Mouse (Mus musculus) CD4-positive, CD25-positive, alpha-beta regulatory T cell, adult 2 months (primary cell): ENCODE measurements around the gene 9130213A22Rik.
A peak's percentile ranks its signal among the peaks of the same experiment; 100 is the strongest.

Experiments used
- DNase-seq: peaks from one replicate; pipeline ENCODE4 v3.0.0-alpha.2; 2012; ENCODE audit warnings: low read depth, low spot score

Gene 9130213A22Rik

GRCm38 (mm10) chr11:69122336-69122951 is at the start of gene 9130213A22Rik:
Gene 9130213A22Rik, minus strand, starts transcription at chr11:69122589.
- DNase-seq, result peak; percentile 73

- peak; percentile 62 for DNase-seq
Measured at GRCm38 (mm10) chr11:69171626-69172025, 49.2 kb upstream of the 9130213A22Rik start.

GRCm38 (mm10) chr11:69169313-69169712 is 46.9 kb upstream of the 9130213A22Rik start:
- DNase-seq, result no peak

GRCm38 (mm10) chr11:69156800-69157199 is 34.4 kb upstream of the 9130213A22Rik start, which contains the start of gene Alox12b:
Gene Alox12b, plus strand, starts transcription at chr11:69156989.
- peak; percentile 17 for DNase-seq

GRCm38 (mm10) chr11:69155351-69155750 is 33.0 kb upstream of the 9130213A22Rik start:
- DNase-seq, result no peak

- no peak for DNase-seq
Measured at GRCm38 (mm10) chr11:69153831-69154230, 31.4 kb upstream of the 9130213A22Rik start.

- DNase-seq, result no peak
Measured at GRCm38 (mm10) chr11:69151004-69151403, 28.6 kb upstream of the 9130213A22Rik start.

GRCm38 (mm10) chr11:69150444-69150843 is 28.1 kb upstream of the 9130213A22Rik start:
- peak; percentile 78 for DNase-seq

GRCm38 (mm10) chr11:69149728-69150127 is 27.3 kb upstream of the 9130213A22Rik start:
- DNase-seq, result no peak

GRCm38 (mm10) chr11:69148451-69148960 is 26.1 kb upstream of the 9130213A22Rik start:
- DNase-seq, result no peak

GRCm38 (mm10) chr11:69147546-69147945 is 25.2 kb upstream of the 9130213A22Rik start:
- DNase-seq, result no peak

GRCm38 (mm10) chr11:69135361-69135760 is 13.0 kb upstream of the 9130213A22Rik start:
- no peak for DNase-seq

- no peak for DNase-seq
Measured at GRCm38 (mm10) chr11:69134622-69134968, 12.2 kb upstream of the 9130213A22Rik start.

- DNase-seq, result peak; percentile 69
Measured at GRCm38 (mm10) chr11:69133923-69134621, 11.7 kb upstream of the 9130213A22Rik start.

GRCm38 (mm10) chr11:69133566-69133922 is 11.2 kb upstream of the 9130213A22Rik start:
- DNase-seq, result peak; percentile 38

GRCm38 (mm10) chr11:69128426-69129122 is 6.2 kb upstream of the 9130213A22Rik start:
- no peak for DNase-seq

GRCm38 (mm10) chr11:69126706-69127095 is 4.3 kb upstream of the 9130213A22Rik start:
- no peak for DNase-seq

- peak; percentile 58 for DNase-seq
Measured at GRCm38 (mm10) chr11:69125919-69126705, 3.7 kb upstream of the 9130213A22Rik start.

- DNase-seq, result no peak
Measured at GRCm38 (mm10) chr11:69125852-69125918, 3.3 kb upstream of the 9130213A22Rik start, which contains the start of gene Aloxe3. Gene Aloxe3, plus strand, starts transcription at chr11:69125896.

- peak; percentile 90 for DNase-seq
Measured at GRCm38 (mm10) chr11:69125041-69125851, 2.9 kb upstream of the 9130213A22Rik start.

GRCm38 (mm10) chr11:69124498-69124847 is 2.1 kb upstream of the 9130213A22Rik start:
- peak; percentile 86 for DNase-seq
